Mouse (Mus musculus): ENCODE measurements around the gene Spty2d1.
A peak's percentile ranks its signal among the peaks of the same experiment; 100 is the strongest.
"Not testable (repeated sequence)": the region's sequence is repeated elsewhere in the genome, so short reads cannot be mapped to it uniquely, and the experiment has no call there.

Spty2d1 gene

GRCm38 (mm10) chr7:47008168-47008993 is at the start of gene Spty2d1:
Gene Spty2d1 (minus strand): TSS chr7:47008411.
- peak; percentile 99 for DNase-seq (ENCODE audit: low read depth, low spot score)

GRCm38 (mm10) chr7:47056273-47056672 is 48.1 kb upstream of the Spty2d1 start:
- DNase-seq (ENCODE audit: low read depth, low spot score) = no peak

GRCm38 (mm10) chr7:47055744-47056143 is 47.5 kb upstream of the Spty2d1 start:
- DNase-seq (ENCODE audit: low read depth, low spot score) = no peak

GRCm38 (mm10) chr7:47054666-47055065 is 46.5 kb upstream of the Spty2d1 start:
- DNase-seq (ENCODE audit: low read depth, low spot score) = no peak

GRCm38 (mm10) chr7:47053287-47053686 is 45.1 kb upstream of the Spty2d1 start:
- no peak for DNase-seq (ENCODE audit: low read depth, low spot score)

GRCm38 (mm10) chr7:47052276-47052675 is 44.1 kb upstream of the Spty2d1 start:
- DNase-seq (ENCODE audit: low read depth, low spot score) = no peak

- DNase-seq (ENCODE audit: low read depth, low spot score) = peak; percentile 55
Observed at GRCm38 (mm10) chr7:47051404-47052151, 43.4 kb upstream of the Spty2d1 start.

GRCm38 (mm10) chr7:47050766-47051165 is 42.6 kb upstream of the Spty2d1 start:
- peak; percentile 36 for DNase-seq (ENCODE audit: low read depth, low spot score)

GRCm38 (mm10) chr7:47050366-47050765 is 42.2 kb upstream of the Spty2d1 start, which contains the start of gene Tmem86a:
Gene Tmem86a (plus strand): TSS chr7:47050601.
- peak; percentile 90 for DNase-seq (ENCODE audit: low read depth, low spot score)

- no peak for DNase-seq (ENCODE audit: low read depth, low spot score)
Observed at GRCm38 (mm10) chr7:47042823-47043490, 34.7 kb upstream of the Spty2d1 start.

GRCm38 (mm10) chr7:47042121-47042520 is 33.9 kb upstream of the Spty2d1 start:
- no peak for DNase-seq (ENCODE audit: low read depth, low spot score)

- DNase-seq (ENCODE audit: low read depth, low spot score) = no peak
Observed at GRCm38 (mm10) chr7:47041706-47042105, 33.5 kb upstream of the Spty2d1 start.

- DNase-seq (ENCODE audit: low read depth, low spot score) = no peak
Observed at GRCm38 (mm10) chr7:47035426-47035825, 27.2 kb upstream of the Spty2d1 start.

GRCm38 (mm10) chr7:47034785-47035384 is 26.7 kb upstream of the Spty2d1 start:
- no peak for DNase-seq (ENCODE audit: low read depth, low spot score)

GRCm38 (mm10) chr7:47031371-47031770 is 23.2 kb upstream of the Spty2d1 start:
- DNase-seq (ENCODE audit: low read depth, low spot score) = no peak

- no peak for DNase-seq (ENCODE audit: low read depth, low spot score)
Observed at GRCm38 (mm10) chr7:47030517-47031193, 22.4 kb upstream of the Spty2d1 start.

GRCm38 (mm10) chr7:47027520-47027919 is 19.3 kb upstream of the Spty2d1 start:
- DNase-seq (ENCODE audit: low read depth, low spot score) = no peak

GRCm38 (mm10) chr7:47026899-47027298 is 18.7 kb upstream of the Spty2d1 start:
- not testable (repeated sequence) for DNase-seq (ENCODE audit: low read depth, low spot score)

- DNase-seq (ENCODE audit: low read depth, low spot score) = no peak
Observed at GRCm38 (mm10) chr7:47025429-47025828, 17.2 kb upstream of the Spty2d1 start.

- DNase-seq (ENCODE audit: low read depth, low spot score) = no peak
Observed at GRCm38 (mm10) chr7:47024454-47024853, 16.2 kb upstream of the Spty2d1 start.

- peak; percentile 67 for DNase-seq (ENCODE audit: low read depth, low spot score)
Observed at GRCm38 (mm10) chr7:47023530-47023929, 15.3 kb upstream of the Spty2d1 start.
